Mouse (Mus musculus) T-helper 2 cell (primary cell): ENCODE measurements around the gene Cdsn.
"Not testable (repeated sequence)": the region's sequence is repeated elsewhere in the genome, so short reads cannot be mapped to it uniquely, and the experiment has no call there.

Source experiments
- in situ Hi-C: fragments of 300-600 bp; cut with MboI, MseI; formaldehyde crosslinking; loops from one replicate; pipeline ENCODE4 v1.15.1; 2025; ENCODE audit warnings: high pct_unique_total_duplicates

Gene Cdsn

GRCm38 (mm10) chr17:35551881-35552414, at the start of gene Cdsn:
TSS of gene Cdsn (plus strand) at chr17:35552128.
- in situ Hi-C loops: loop anchor here (5.0 kb wide), 1 partner anchor 65 kb away; no protein-coding TSS in a partner anchor

DNA sequence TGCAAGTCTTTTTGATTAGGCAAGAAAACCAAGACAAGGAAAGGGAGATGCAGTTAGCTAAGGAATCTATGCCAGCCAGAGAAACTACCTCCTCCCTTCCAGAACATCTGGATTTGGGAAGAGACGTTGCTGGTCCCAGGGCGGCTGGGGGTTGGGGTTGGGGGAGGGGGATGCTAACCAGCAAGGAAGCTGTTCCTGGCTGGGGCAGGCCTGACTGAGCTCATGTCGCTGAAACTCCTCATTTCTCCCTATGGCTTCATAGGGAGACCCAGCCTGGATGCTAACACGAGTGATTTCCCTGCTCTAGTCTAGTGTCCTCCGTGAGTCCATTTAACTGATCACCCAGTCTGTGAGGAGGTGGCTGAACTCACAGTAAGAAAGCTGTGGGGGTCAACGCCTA, 49.7 kb upstream of the Cdsn start:
- in situ Hi-C loops: no loop called here

- in situ Hi-C loops: no loop called here
Observed at GRCm38 (mm10) chr17:35502762-35503161, 49.2 kb upstream of the Cdsn start.

DNA sequence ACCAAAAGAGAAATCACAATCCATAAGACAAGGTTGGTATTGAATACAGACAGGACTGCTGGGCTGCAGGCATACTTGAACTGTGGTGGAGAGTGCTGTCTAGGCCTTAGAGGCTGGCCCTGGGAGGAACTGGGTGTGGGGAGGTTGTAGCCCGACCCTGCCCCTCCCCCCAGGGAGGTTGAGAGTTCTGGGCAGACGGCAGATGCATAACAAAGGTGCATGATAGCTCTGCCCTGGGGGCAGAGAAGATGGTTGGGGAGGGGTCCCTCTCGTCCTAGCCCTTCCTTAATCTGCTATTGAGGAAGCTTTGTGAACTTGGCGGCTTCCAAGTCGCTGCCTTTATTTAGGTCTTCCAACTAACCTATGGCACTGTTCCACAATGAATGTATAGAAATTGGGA, 48.1 kb upstream of the Cdsn start:
- in situ Hi-C loops: no loop called here

- in situ Hi-C loops: no loop called here
Observed at GRCm38 (mm10) chr17:35504628-35505481, 47.1 kb upstream of the Cdsn start.

DNA sequence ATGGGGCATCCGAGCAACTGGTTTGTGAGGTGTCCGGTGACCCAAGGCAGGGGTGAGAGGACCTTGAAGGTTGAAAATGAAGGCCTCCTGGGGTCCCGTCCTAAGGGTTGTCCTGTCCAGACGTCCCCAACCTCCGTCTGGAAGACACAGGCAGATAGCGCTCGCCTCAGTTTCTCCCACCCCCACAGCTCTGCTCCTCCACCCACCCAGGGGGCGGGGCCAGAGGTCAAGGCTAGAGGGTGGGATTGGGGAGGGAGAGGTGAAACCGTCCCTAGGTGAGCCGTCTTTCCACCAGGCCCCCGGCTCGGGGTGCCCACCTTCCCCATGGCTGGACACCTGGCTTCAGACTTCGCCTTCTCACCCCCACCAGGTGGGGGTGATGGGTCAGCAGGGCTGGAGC, 46.2 kb upstream of the Cdsn start, which contains the start of gene Pou5f1:
Gene Pou5f1 (plus strand): TSS at position 243 of the 400 bp plus-strand sequence.
- in situ Hi-C loops: no loop called here

- in situ Hi-C loops: no loop called here
Observed at GRCm38 (mm10) chr17:35506881-35507280, 45.0 kb upstream of the Cdsn start.

GRCm38 (mm10) chr17:35507556-35508260, 44.2 kb upstream of the Cdsn start:
- in situ Hi-C loops: no loop called here

DNA sequence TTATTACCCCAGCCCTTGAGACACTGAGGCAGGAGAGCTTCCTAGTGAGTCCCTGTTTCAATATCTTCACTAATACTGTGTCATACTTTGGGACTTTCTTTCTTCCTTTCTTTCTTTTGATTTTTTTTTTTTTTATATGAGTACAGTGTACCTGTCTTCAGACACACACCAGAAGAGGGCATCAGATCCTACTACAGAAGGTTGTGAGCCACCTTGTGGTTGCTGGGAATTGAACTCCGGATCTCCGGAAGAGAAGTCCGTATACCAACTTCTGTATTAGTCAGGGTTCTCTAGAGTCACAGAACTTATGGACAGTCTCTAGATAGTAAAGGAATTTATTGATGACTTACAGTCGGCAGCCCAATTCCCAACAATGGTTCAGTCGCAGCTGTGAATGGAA, 43.6 kb upstream of the Cdsn start:
- in situ Hi-C loops: not testable (repeated sequence)

DNA sequence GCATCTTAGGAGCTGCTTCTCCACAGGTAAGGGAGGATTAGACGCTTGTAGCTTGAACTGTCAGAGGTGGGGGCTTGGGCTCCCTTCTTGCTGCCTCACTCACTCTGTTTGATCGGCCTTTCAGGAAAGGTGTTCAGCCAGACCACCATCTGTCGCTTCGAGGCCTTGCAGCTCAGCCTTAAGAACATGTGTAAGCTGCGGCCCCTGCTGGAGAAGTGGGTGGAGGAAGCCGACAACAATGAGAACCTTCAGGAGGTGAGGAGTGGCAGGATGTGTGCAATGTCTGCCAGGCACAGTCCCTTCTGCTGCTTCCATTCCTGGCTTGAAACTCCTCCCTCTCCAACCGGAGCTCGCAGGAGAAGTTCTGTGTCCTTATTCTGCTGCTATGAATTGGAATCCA, 42.6 kb upstream of the Cdsn start:
- in situ Hi-C loops: no loop called here

GRCm38 (mm10) chr17:35512916-35513626, 38.9 kb upstream of the Cdsn start:
- in situ Hi-C loops: no loop called here

- in situ Hi-C loops: no loop called here
Observed at GRCm38 (mm10) chr17:35513886-35514285, 38.0 kb upstream of the Cdsn start.

GRCm38 (mm10) chr17:35514756-35515155, 37.2 kb upstream of the Cdsn start:
- in situ Hi-C loops: loop anchor here (5.0 kb wide), 1 partner anchor 92 kb away; the partner anchor contains the start of gene H2-Q6

DNA sequence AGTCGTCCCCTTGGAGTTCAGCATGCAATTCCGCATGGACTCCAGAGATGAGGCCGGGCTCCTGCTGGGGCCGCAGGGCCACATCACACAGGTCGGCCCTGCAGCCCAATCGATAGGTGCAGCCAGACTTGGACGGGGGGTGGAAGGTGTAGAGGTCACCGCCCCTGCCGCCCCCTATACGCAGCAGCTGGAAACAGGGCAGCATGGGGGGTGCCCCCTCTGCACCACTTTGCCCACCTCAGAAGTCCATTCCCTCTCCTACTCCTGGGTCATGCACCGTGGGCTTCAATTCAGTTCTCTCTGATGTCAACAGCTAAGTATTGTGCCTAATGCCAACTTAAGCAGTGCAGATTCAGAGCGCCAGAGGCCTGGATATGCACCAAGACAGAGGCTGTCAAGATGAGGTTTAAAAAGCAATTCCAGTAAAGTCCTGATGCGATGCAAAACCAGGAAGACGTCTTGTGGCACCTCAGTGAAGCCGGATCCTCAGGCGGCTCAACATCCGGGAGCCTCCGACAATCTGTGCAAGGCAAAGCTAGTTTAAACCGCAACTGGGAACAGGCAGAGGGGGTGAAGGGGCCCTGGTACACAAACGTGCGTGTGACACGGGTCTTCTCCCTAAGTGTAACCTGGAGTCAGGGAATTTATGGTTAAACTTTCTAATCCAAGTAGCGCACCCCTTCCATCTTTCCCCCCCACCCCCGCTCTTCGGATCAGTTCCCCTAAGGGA, 35.9 kb upstream of the Cdsn start:
- in situ Hi-C loops: loop anchor here (5.0 kb wide), 1 partner anchor 94 kb away; the partner anchor contains the start of gene H2-Q6

DNA sequence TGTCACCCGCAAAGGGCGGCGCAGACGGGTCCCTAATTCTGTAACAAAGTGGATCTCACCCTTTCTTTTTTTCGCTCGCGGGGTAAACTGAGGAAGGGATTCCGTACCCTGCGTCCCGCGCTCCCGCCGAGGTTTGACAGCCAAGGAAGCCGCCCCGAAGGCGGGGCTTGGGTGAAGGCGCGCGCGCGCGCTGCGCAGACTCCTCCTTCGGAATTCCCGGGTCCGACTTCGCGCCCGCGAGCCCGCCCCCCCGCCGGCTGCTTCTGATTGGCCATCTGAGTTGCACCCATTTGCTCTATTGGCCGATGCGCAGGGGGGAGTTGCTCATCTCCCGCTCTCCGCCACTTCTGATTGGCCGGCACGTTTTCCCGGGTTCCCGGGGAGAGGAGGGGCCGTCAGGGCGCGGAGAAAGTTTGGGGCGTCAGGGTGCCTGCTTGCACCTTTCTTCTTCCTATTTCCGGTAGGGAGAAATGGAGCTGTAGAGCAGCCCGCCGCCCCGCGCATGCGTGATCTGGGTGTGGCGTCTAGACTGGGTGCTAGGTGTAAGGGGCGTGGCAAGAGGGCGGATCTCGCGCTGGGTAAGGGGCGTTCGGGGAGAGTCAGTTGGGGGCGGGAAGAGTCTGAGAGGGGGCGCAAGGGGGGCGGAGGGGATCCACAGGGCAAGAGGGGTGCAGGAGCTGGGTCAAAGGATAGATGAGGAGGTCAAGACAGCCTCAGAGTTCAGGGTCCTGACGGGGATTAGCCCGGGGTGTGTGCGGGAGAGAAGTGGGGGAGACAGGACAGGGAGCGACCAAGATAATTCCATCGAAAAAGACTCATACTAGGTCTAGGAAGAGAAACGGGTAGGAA, 35.1 kb upstream of the Cdsn start, which contains the start of the genes Tcf19 and Cchcr1:
Gene Tcf19 (minus strand): TSS at position 173 of the 849 bp plus-strand sequence.
Gene Cchcr1 (plus strand): TSS at position 449 of the 849 bp plus-strand sequence.
- in situ Hi-C loops: loop anchor here (5.0 kb wide), 1 partner anchor 95 kb away; the partner anchor contains the start of gene H2-Q6

GRCm38 (mm10) chr17:35517526-35517925, 34.4 kb upstream of the Cdsn start:
- in situ Hi-C loops: loop anchor here (5.0 kb wide), 1 partner anchor 95 kb away; the partner anchor contains the start of gene H2-Q6

DNA sequence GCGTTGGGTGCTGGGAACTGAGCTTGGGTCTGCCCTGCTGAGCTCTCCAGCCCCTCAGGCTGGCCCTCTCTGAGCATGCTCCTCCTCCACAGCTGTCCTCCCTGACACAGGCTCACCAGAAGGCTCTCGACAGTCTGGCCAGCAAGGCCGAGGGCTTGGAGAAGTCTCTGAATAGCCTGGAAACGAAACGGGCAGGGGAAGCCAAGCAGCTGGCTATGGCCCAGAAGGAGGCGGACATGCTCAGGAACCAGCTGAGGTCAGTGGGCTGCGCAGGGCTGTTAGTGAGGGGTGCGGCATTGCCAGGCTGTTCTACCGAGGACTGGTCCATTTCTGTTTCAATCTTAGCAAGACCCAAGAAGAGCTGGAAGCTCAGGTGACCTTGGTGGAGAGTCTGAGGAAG, 27.6 kb upstream of the Cdsn start:
- in situ Hi-C loops: no loop called here

DNA sequence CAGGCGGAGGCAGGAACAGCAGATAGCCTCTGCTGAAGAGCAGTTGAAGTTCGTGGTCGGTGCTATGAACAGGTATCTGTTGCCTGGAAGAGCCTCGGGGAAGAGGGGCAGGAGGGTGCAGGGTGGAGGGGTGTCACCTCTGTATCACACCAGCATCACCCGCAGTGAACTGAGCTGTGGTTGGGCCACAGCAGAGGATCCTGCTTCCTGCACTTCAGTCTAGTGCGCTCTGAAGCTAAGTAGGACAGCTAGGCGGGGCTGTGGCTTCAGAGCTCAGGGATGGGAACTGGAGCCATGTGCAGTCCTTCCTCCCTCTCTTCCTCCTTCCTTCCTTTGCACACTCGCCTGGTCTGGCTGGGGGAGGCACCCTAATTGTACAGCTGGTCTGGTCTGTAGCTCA, 25.3 kb upstream of the Cdsn start:
- in situ Hi-C loops: no loop called here

GRCm38 (mm10) chr17:35532360-35532759, 19.6 kb upstream of the Cdsn start:
- in situ Hi-C loops: no loop called here

- in situ Hi-C loops: no loop called here
Observed at GRCm38 (mm10) chr17:35532901-35533300, 19.0 kb upstream of the Cdsn start, which contains the start of gene Psors1c2. TSS of gene Psors1c2 (plus strand) at chr17:35533201.
